Mouse (Mus musculus): ENCODE results near the gene Foxp1.

The Foxp1 gene

DNA sequence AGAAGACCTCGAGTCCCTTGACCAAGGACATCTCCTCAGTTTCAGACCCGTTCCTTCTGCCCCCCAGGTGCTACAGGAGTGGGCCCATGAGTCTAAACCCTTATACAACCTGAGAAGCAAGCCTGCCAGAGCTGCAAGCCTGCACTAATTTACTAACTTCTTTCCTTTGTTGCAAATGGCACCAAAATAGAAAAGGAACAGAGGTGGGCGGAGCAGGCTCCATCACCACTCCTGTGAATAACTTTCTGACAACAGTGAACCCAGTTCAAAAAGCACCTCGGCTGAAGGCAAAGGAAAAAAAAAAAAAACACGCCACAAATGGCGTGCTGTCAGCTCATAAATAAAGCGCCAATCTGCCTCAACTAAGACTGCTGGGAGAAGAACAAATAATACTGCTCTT is 81.4 kb downstream of the Foxp1 start:
- DNase-seq (ENCODE audit: extremely low spot score, low read depth, low spot score) = no peak

DNA sequence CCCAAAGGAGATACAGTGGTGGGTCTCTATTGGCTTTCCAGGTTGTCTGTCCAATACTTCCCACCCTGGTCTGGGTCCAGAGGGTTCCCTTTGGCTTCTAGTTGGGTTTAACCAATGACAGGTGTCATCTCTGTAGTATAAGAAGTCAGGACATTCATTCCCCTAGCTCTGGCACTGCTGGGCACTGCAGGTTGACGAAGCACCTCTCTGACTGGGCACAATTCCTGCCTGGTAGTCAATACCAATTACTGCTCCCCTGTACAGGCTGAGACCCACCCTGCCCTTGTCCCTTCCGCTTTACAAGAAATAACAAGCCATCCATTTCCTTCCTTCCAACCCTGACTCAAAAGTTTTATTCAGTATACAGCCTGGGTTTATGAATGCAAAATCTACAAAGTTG is 81.9 kb downstream of the Foxp1 start:
- DNase-seq (ENCODE audit: extremely low spot score, low read depth, low spot score) = no peak

DNA sequence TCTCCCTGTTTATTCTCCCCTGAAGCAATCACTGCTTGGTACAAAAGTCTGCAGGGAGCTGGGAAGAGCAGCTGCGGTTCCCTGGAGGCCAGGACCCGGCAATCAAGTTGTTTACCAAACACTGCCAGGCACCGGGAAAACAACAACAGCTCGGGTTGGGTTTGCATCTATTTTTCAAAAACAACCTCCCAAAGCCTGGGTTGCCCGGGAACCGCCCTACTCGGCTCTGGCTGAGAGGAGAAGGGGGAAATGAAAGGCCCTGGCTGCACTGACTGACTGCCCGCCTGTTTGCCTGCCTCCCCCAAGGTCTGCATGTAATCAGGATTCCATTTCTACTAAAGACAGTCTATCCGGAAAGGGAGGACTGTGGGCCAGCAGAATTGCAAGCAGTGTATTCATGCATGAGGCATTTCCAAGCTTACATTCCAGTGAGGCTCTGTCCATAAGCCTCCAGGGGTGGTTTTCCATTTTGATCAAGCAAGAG is 82.6 kb downstream of the Foxp1 start:
- no peak for DNase-seq (ENCODE audit: extremely low spot score, low read depth, low spot score)

DNA sequence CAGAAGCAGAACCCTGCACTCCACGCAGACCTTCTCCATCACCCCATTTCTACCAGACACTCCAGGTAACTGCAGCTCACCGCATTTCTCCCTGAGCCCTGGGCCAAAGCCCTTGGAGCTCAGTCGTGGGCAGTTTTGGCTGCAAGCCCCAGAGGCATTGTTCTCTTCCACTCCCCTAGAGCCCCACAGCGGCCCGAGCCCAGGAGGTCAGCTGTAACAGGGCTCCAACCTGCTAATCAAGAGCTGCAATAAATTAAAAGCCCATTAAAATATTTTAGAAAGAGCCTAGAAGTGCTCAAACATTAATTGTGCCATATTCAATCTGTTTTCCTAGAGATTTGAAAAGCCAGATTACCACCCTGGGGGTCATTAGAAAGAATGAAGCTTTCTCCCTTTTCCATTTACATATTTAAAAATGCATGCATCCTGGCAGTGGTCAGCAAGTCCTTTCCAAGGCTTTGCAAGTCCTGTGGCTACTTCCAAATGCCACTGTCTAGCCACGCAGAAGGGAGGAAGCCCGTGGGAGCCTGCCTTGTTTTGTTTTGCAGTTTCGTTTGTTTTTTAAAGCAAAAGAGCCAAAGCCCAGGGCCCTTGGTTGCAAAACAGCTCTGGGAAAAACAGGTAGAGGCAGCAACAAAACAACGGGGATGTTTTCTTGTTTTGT is 83.2 kb downstream of the Foxp1 start:
- no peak for DNase-seq (ENCODE audit: extremely low spot score, low read depth, low spot score)

DNA sequence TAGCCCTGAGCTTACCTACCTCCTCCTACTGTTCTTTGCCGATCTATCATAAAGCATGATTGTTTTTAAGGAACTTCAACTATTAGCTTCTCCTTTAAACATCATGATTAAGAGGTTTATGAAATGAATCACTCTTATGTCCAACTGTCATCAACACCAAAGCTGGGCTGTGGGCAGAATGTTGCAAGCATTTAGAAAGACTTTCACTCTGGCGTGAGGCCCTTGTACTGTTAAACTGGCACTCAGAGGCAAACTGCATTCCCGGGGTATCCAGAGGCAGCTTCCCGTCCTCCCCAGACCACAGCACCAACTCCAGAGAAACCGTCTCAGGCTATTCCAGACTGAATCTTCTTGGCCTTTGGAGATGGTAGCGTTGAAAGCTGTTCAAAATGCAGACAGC is 86.2 kb downstream of the Foxp1 start:
- DNase-seq (ENCODE audit: extremely low spot score, low read depth, low spot score) = no peak

DNA sequence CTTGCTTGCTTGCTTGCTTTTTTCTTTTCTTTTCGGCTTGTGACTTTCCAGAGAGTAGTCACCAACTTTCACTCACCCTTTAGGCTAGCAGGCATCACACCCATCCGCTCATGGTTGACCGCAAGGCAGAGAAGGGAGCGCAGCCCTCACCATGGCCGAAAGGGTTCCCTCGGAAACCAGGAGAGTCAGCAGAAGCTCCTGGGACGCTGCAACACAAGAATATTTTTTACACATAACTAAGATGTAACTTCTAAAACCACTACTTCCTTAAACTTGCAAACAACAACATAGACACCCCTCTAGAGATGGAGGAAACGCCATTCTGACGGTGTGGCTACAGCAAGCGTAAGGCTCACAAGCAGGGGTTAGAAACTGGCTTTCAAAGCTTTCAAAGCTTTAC is 87.4 kb downstream of the Foxp1 start:
- no peak for DNase-seq (ENCODE audit: extremely low spot score, low read depth, low spot score)

DNA sequence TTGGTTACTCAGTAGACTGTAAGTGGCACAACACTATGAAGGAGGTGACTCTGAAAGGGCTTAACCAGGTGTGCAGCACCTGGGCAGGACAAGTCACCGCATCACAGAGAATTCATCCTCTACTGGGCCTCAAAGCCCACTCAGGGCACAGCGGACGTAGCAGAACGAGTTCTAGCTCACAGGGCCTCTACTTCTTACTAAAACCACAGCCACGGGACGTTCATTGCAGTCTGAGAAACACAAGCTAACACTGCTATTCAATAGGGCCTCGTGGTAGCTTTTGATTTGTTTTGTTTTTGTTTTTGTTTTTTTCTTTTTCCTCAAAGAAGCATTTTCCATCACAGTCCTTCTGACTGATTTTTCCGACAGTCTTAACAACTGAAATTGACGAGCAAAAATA is 89.5 kb downstream of the Foxp1 start:
- DNase-seq (ENCODE audit: extremely low spot score, low read depth, low spot score) = no peak

DNA sequence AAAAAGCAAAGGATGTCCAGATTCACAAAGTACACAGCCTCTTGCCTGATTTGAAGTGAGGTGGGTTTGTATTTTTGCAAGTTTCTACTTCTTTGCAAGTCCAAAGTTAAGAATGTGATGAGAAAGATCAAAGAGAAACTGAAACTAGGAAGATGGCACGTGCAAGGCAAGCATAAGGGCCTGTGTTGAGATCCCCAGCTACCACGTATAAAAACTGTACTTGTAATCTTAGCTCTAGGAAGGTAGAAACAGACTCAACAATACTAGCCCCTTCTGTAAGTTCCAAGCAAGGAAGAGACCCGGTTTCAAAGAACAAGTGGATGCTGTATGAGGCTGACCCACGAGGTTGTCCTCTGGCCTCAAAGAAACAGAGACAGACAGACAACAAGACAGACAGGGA is 90.6 kb downstream of the Foxp1 start:
- DNase-seq (ENCODE audit: extremely low spot score, low read depth, low spot score) = no peak

DNA sequence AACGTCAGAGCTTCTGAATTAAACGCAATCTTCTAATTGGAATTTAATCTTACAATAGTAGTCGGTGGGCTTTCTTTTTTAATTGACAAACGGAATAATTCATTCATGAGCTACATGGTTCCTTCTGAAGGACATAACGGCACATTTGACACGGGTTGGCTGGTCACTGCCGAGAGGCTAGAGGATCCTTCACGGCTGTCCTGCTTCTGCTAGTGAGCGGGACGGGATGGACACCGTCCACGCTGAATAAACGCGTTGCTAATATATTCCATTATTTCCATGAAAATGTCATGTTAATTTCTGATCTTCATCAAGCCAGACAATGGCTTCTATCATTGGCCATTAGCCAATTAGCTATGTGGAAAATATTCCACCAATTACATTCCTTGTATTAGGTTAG is 92.0 kb downstream of the Foxp1 start:
- no peak for DNase-seq (ENCODE audit: extremely low spot score, low read depth, low spot score)

DNA sequence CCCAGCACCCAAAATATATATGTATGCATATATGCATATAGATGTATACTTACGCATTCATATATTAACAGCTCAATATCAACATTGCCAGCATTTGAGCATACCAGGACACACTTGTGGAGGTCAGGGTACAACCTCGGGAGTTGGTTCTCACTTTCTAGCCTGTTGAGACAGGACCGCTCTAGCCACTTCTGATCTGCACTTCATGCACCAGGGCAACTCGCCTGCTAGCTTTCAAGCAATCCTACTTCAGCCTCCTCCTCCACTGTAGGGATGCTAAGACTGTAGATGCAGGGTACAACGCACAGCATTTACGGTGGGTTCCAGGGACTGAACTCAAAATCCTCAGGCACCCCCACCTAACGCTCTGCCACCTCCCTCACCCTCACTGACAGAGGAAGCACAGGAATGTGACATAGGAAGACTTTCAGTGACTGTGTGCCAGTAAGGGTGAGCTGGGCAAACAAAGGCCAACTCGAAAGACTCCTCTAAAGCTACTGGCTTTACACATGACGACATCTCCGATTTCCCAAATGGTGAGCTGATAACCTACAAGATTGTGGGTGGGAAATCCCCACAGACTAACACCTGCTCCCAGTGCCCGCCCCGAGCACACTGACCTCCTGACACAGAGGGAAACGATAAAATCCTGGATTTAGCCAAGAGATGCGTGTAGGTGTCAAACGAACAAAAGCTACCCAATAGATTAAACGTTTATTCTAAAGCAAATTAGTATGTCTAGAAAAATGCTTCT is 93.0 kb downstream of the Foxp1 start:
- DNase-seq (ENCODE audit: extremely low spot score, low read depth, low spot score) = no peak

DNA sequence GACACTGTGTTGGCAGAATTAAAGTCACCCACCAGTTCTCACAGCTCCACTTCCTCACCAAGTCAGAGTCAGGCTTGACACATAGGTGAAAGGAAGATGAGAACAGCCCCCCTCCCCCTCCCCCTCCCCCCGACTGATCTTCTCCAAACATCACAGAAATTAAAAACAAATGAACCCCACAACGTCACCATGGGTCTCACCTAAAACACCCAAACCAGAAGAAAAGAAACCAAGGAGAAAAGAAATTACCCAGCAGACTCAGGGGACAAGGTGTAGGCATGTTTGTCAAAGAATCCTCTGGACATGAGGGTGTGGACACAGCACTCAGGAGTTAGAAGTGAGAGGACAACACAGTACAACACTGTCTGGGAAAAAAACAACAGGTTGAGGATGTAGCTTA is 93.6 kb downstream of the Foxp1 start:
- no peak for DNase-seq (ENCODE audit: extremely low spot score, low read depth, low spot score)

DNA sequence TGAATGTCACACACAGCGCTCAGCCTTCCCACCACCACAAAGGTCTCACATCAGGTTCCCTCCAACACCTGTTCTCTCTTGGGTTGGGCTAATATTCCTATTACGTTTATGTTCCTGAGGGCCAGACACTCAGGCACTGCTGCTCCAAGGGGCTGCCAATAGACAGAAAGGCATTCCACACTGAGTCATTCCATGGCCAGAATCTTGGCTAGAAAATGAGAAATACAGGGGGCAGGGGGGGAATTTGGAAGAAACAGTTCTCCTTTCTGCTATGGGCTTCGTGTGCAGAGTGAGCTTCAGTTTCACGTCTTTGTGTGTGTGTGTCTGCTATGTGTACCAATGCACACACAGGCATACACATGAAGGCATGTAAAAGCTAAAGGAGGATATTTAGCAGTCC is 95.2 kb downstream of the Foxp1 start:
- no peak for DNase-seq (ENCODE audit: extremely low spot score, low read depth, low spot score)

DNA sequence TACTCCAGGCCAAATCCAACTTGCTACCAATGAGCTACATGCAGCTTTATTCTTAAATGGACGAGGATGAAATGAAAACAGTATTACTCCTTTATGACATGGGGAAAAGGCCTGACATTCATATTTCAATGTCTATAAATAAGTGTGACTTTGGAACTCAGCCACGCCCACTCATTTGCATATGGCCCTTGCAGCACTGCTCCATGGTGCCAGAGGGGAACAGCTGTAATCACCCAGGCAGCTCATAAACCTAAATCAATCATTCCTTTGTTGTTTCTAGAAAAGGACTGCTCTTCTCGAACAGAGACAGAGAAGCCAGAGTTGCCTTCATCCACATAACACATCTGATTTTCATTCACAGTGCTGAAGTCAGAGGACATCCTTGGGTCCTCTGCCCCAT is 97.5 kb downstream of the Foxp1 start:
- no peak for DNase-seq (ENCODE audit: extremely low spot score, low read depth, low spot score)

DNA sequence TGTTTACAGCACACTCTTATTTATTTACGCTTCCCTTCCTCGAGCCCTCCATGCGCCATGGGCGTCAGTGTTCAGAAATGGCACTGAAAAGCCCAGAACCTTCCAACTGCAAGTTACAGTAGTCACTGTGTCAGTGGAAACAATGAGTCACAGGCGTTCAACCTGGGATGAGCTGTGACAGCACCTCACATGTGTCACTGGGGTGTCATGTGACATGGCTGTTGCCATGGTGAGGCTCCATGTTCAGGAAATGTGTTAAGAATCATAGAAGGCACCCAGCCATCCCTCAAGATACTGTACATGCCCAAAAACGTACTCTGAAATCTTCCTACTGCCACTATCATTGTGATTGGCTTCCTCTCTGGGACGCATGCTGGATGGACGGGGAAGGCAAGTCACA is 101.9 kb downstream of the Foxp1 start:
- no peak for DNase-seq (ENCODE audit: extremely low spot score, low read depth, low spot score)

DNA sequence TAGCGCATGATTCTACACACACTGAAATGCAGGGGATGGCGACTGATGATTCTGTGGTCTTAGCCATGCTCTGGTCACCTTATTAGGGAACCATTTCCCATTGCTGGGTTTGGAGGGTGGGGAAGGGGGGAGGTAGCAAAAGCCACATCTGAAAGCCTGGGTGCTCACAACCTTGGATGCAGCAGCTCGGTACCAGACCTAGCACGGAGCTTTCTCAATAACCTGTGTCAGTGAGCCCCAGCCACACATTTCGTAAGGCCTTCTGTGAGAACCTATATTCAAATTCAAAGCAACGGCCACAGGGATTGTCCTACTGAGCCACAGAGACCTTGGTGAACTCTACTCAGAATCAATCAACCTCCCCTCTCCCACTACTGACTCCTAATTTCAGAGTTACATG is 109.9 kb downstream of the Foxp1 start:
- no peak for DNase-seq (ENCODE audit: extremely low spot score, low read depth, low spot score)

DNA sequence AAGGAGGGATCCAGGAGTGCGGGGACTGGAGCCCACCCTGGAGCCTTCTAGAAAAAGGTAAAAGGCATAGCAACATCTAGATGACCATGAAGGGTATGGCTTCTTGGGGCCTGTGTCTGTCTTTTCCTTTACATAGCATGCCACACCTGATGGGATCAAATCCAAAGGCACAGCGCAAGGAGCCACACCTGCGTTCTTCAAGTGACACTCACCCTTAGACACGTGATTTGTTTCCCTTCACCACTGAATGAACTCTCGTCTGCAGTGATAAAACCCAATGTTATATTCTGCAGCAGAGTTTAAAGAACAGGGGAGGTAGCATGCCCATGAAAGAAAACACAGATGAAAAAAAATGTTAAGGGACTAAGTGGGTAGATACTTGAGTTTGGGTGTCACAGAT is 112.9 kb downstream of the Foxp1 start:
- DNase-seq (ENCODE audit: extremely low spot score, low read depth, low spot score) = no peak

DNA sequence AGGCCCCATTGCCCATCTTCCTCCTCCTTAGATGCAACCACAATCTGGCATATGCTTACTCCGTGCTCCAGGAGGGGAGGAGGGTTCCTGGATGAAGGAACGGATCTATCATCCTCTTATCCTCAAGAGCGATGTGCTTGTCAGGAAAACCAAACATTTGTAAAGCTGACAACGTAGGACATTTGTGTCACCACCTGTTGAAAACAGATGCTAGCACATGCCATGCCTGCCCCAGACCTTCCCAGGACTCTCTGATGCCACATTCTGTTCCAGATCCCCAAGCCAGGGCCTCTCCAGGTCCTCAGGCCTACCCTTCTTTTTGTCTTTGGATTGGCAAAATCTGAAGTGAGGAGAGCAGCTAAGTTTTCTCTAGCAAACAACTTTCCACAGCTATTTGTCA is 113.6 kb downstream of the Foxp1 start:
- no peak for DNase-seq (ENCODE audit: extremely low spot score, low read depth, low spot score)

DNA sequence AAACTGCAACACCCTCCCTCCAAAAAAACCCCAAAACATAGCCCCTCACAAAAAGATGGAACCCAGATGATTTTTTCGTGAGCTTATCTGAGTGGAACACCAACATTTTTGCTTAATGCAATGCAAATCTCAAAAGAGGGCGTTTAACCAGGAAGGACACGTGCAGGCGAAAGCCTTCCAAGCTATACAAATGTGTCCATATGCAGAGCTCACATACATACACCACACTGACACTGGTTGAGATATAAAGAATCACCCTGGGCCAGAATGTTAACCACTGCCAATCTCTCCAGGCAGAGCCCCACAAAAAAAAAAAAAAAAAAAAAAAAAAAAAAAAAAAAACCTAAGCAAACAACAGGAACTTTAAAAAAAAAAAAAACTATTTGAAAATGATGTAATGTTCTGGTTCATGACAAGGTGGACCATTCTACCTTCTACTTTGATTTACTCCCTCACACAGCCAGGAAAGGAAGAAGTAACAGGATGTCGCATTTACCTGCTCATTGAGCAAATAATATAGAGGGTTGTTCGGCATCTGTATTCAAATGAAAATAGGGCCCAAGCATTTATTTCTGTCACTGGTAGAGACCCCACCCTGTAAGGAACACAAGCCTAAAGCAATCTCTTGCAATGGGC is 118.6 kb downstream of the Foxp1 start:
- no peak for DNase-seq (ENCODE audit: extremely low spot score, low read depth, low spot score)

DNA sequence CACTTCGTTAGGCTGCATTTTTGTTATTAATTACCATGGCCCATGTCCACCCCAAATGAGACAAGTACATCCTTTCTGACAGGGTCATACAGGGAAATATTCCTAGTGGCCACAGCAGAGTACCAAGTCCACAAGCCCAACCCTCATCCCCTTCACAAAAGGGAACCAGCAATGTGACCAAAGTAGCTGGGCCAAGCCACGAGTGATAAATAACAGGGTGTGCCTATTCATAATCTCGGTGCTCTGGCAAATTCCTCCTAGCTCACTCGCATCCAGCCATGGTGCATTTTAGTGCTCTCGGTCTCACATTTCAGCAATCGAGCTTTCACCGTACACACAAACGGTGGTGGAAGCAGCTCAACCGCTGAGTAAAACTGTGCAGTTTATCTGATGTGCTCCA is 119.6 kb downstream of the Foxp1 start:
- DNase-seq (ENCODE audit: extremely low spot score, low read depth, low spot score) = no peak

DNA sequence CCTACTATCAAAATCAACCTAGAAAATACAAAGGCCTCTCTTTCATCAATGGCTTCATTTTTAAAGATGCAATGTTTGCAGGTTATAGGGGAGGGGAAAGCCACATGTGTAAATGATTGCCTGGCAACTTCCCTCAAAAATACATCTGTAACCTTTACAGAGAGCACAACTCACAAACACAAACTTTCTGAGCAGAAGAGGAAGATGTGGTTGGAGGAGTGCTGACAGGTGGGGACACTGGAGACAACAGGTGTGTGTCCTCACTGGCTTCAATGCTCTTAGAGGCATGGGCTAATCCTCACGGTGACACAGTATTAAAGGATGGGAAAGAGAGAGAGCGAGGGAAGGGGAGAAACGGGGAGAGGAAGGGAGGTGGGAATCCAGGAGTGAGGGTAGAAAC is 120.2 kb downstream of the Foxp1 start:
- no peak for DNase-seq (ENCODE audit: extremely low spot score, low read depth, low spot score)

DNA sequence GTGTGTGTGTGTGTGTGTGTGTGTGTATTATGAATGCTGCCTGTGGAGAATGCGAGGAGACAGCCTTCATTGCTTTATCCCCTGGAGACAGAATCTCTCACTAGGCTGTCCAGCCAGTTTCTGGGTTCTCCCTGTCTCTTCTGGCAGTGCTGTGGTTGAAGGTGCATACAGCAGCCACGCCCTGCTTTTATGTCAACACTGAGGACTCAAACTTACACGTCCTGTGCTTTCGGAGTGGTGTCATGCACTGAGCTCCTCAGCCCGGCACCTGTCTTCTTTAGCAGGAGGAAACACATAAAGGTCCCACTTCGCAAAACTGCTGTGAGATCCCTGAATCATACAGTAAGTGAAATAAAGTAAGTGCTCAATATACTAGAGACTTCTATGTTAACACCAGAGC is 120.7 kb downstream of the Foxp1 start:
- no peak for DNase-seq (ENCODE audit: extremely low spot score, low read depth, low spot score)

DNA sequence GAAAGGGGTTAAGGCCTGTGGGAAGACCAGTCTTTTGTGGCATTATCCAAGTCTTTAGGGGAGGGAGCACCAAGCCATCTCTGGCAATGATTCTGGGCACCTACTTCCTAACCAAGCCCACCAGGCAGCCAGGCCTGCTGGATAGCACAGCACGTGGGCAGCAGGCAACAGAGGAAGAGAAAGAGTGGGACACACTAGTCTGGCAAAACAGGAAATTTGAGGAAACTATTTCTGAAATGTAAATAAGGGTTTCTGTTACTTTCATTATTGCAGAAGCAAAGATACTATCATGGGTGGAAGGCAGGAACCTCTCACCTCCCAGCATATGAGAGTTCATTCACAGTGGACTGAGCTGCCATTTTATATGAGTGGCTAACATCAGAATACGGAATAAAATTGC is 121.3 kb downstream of the Foxp1 start:
- DNase-seq (ENCODE audit: extremely low spot score, low read depth, low spot score) = no peak

All from hindlimb bud, embryonic 11.5 days (tissue).